Mouse (Mus musculus) frontal cortex, postnatal 10 days (tissue): ENCODE measurements at regions not wholly inside any gene's neighbourhood (a gene's known extent, or its start where the extent isn't known, plus 50 kb on each side); places are given as distances from the start of the nearest gene placed in this dataset.

ENCODE experiments used
- DNase-seq, 2 experiments: peaks; one replicate each; pipeline ENCODE4 v3.0.0; 2022; ENCODE audit warnings: low spot score in 2 of 2, mixed read lengths in 1 of 2

GRCm38 (mm10) chr1:157014532-157015497 is 75.4 kb upstream of the Ralgps2 start:
- DNase-seq, result no peak

- no peak for DNase-seq
Measured at GRCm38 (mm10) chr1:157013669-157014048, 74.2 kb upstream of the Ralgps2 start.

- no peak for DNase-seq
Measured at GRCm38 (mm10) chr1:157012950-157013668, 73.7 kb upstream of the Ralgps2 start.

- DNase-seq, result no peak
Measured at GRCm38 (mm10) chr1:157011226-157011625, 71.8 kb upstream of the Ralgps2 start.

- no peak for DNase-seq
Measured at GRCm38 (mm10) chr1:157009427-157009826, 70.0 kb upstream of the Ralgps2 start.

GRCm38 (mm10) chr1:157007891-157008730 is 68.7 kb upstream of the Ralgps2 start:
- DNase-seq, result no peak

- DNase-seq, result no peak
Measured at GRCm38 (mm10) chr1:157004312-157005074, 65.1 kb upstream of the Ralgps2 start.

- no peak for DNase-seq
Measured at GRCm38 (mm10) chr1:157003034-157003433, 63.6 kb upstream of the Ralgps2 start.

- DNase-seq, result no peak
Measured at GRCm38 (mm10) chr1:157002258-157002657, 62.8 kb upstream of the Ralgps2 start.

GRCm38 (mm10) chr1:157001008-157001660 is 61.7 kb upstream of the Ralgps2 start:
- DNase-seq, result no peak

- DNase-seq, result no peak
Measured at GRCm38 (mm10) chr1:156999947-157000346, 60.5 kb upstream of the Ralgps2 start.

- no peak for DNase-seq
Measured at GRCm38 (mm10) chr1:156999272-156999671, 59.8 kb upstream of the Ralgps2 start.

- no peak for DNase-seq
Measured at GRCm38 (mm10) chr1:156997476-156998305, 58.3 kb upstream of the Ralgps2 start.

GRCm38 (mm10) chr1:156997033-156997432 is 57.6 kb upstream of the Ralgps2 start:
- peak; percentile 27 to 40 for DNase-seq

- no peak for DNase-seq
Measured at GRCm38 (mm10) chr1:156996084-156996880, 56.9 kb upstream of the Ralgps2 start.

- DNase-seq, result no peak
Measured at GRCm38 (mm10) chr1:156995180-156995951, 55.9 kb upstream of the Ralgps2 start.

- DNase-seq, result no peak
Measured at GRCm38 (mm10) chr1:156994644-156995016, 55.2 kb upstream of the Ralgps2 start.

GRCm38 (mm10) chr1:156994005-156994643 is 54.7 kb upstream of the Ralgps2 start:
- no peak for DNase-seq
